15 mouse cellular contexts compared by ENCODE assay signal in genomic region chr16:88592758-88593157, GRCm38 (mm10). TPM values are rescaled to one million over a fixed set of nuclear protein-coding genes. Genes with fewer than 3 reads are reported as not detected.
DNase-seq lines count a peak whose midpoint lies in the region; ATAC-seq and TF ChIP-seq lines count a peak whose summit lies in the region.
"Had no signal": no experiment of that assay in that cellular context is flagged by ENCODE, and none has a peak within 500 bp of the region (broad histone marks: within the 10 kb centered on the region; RNA-seq: fewer than 3 reads in every experiment).

No protein-coding gene starts in this region.

- H3K4me2 ChIP-seq in liver, embryonic 14.5 days (ENCODE audit: low read depth) = no peak overlapping the region
- no peak overlapping the region for H3K4me2 ChIP-seq in liver, embryonic 12.5 days
- H3K4me2 ChIP-seq: liver, embryonic 13.5 days; midbrain, embryonic 13.5 days; neural tube, embryonic 15.5 days had no signal

- no peak overlapping the region for H3K27ac ChIP-seq in gastrocnemius, adult 2 months
- H3K27ac ChIP-seq in liver, embryonic 14.5 days = no peak overlapping the region
- H3K27ac ChIP-seq in liver, embryonic 12.5 days = no peak overlapping the region
- H3K27ac ChIP-seq in ES-E14 (ENCODE audit: insufficient read depth, low read depth, low read length, poor library complexity, severe bottlenecking) = no peak overlapping the region
- H3K27ac ChIP-seq: liver, embryonic 13.5 days; midbrain, embryonic 13.5 days; neural tube, embryonic 15.5 days had no signal

- no peaks in the 10 kb centered on the region for H3K36me3 ChIP-seq in liver, embryonic 14.5 days (replicated peaks; ENCODE audit: control insufficient read depth, insufficient read depth, low read depth)
- no peaks in the 10 kb centered on the region for H3K36me3 ChIP-seq in liver, embryonic 12.5 days
- H3K36me3 ChIP-seq in ES-E14 (ENCODE audit: control insufficient read depth, insufficient read depth, low read length, poor library complexity, severe bottlenecking) = no peaks in the 10 kb centered on the region
- H3K36me3 ChIP-seq: liver, embryonic 13.5 days; midbrain, embryonic 13.5 days; neural tube, embryonic 15.5 days had no signal

- no peak for ATAC-seq in liver, embryonic 14.5 days (ENCODE audit: insufficient read depth)
- ATAC-seq in liver, embryonic 12.5 days = no peak
- ATAC-seq: midbrain, embryonic 13.5 days had no signal

- no peaks in the 10 kb centered on the region for H3K9me3 ChIP-seq in liver, embryonic 14.5 days (ENCODE audit: control insufficient read depth, low read length)
- H3K9me3 ChIP-seq in liver, embryonic 12.5 days (replicated peaks) = no peaks in the 10 kb centered on the region
- no peaks in the 10 kb centered on the region for H3K9me3 ChIP-seq in ES-E14 (ENCODE audit: control insufficient read depth, insufficient read depth, low read depth, low read length)
- H3K9me3 ChIP-seq: liver, embryonic 13.5 days; midbrain, embryonic 13.5 days; neural tube, embryonic 15.5 days had no signal

- intact Hi-C loops in gastrocnemius, adult 2 months (cut with DNase I) = loop anchor here (5.0 kb wide), 1 partner anchor 200 kb away; no protein-coding TSS in a partner anchor

- H3K4me1 ChIP-seq in liver, embryonic 14.5 days (replicated peaks; ENCODE audit: control insufficient read depth in 2 of 2, insufficient read depth in 2 of 2, low read length in 1 of 2) = no peaks in the 10 kb centered on the region
- H3K4me1 ChIP-seq in liver, embryonic 12.5 days = no peaks in the 10 kb centered on the region
- H3K4me1 ChIP-seq in ES-E14 (ENCODE audit: control insufficient read depth in 2 of 2, insufficient read depth in 2 of 2, low read length in 2 of 2, poor library complexity in 1 of 2) = no peaks in the 10 kb centered on the region
- H3K4me1 ChIP-seq: liver, embryonic 13.5 days; midbrain, embryonic 13.5 days; neural tube, embryonic 15.5 days had no signal

- no peak overlapping the region for H3K9ac ChIP-seq in liver, embryonic 14.5 days (replicated peaks)
- no peak overlapping the region for H3K9ac ChIP-seq in liver, embryonic 12.5 days
- H3K9ac ChIP-seq in ES-E14 (ENCODE audit: insufficient read depth, low read depth, low read length, poor library complexity, severe bottlenecking) = no peak overlapping the region
- H3K9ac ChIP-seq: liver, embryonic 13.5 days; midbrain, embryonic 13.5 days; neural tube, embryonic 15.5 days had no signal

- in situ Hi-C loops in ES-E14 (cut with MboI; ENCODE audit: low sequenced_read_pairs in 2 of 2, unreplicated experiment in 2 of 2) = no loop called here

- no peaks in the 10 kb centered on the region for H3K27me3 ChIP-seq in liver, embryonic 14.5 days (ENCODE audit: control insufficient read depth, insufficient read depth, low read length)
- H3K27me3 ChIP-seq in liver, embryonic 12.5 days (replicated peaks) = no peaks in the 10 kb centered on the region
- H3K27me3 ChIP-seq: liver, embryonic 13.5 days; midbrain, embryonic 13.5 days; neural tube, embryonic 15.5 days had no signal

- peak; percentile 21 for DNase-seq in gastrocnemius, adult 2 months
- no peak for DNase-seq in gastrocnemius, adult 18-20 months (ENCODE audit: low spot score)
- no peak for DNase-seq in liver, embryonic 14.5 days (ENCODE audit: low read depth in 3 of 3, low spot score in 3 of 3)
- peak; percentile 9 for DNase-seq in ES-E14 (ENCODE audit: low read depth, low spot score)
- peak; percentile 53 for DNase-seq in embryo, embryonic 10.5 days (ENCODE audit: low spot score)
- no peak for DNase-seq in T-cell, adult 2 months (ENCODE audit: low spot score)
- no peak for DNase-seq in left cerebral cortex, adult 18-20 months (ENCODE audit: low spot score in 2 of 2)
- DNase-seq: liver, embryonic 13.5 days had no signal

- TF ChIP-seq EP300 in liver, embryonic 14.5 days (IDR thresholded peaks at IDR 0.05; ENCODE audit: low read depth) = no peak

- H3K4me3 ChIP-seq in gastrocnemius, adult 2 months = no peak overlapping the region
- H3K4me3 ChIP-seq in liver, embryonic 14.5 days (ENCODE audit: insufficient read depth in 1 of 2, low read depth in 2 of 2, low read length in 2 of 2) = no peak overlapping the region
- H3K4me3 ChIP-seq in liver, embryonic 12.5 days = no peak overlapping the region
- no peak overlapping the region for H3K4me3 ChIP-seq in ES-E14 (ENCODE audit: insufficient read depth in 1 of 2, low read depth in 1 of 2, low read length in 2 of 2, poor library complexity in 1 of 2, severe bottlenecking in 1 of 2)
- H3K4me3 ChIP-seq: liver, embryonic 13.5 days; midbrain, embryonic 13.5 days; neural tube, embryonic 15.5 days had no signal

- peak; percentile 62 for TF ChIP-seq CTCF in gastrocnemius, adult 2 months (IDR thresholded peaks at IDR 0.05)
- TF ChIP-seq CTCF in liver, embryonic 14.5 days (IDR thresholded peaks at IDR 0.05; ENCODE audit: low read depth) = peak; percentile 25; the same call in 1 of the 2 replicates

TF ChIP-seq in ES-E14, 5 proteins besides CTCF, POLR2A, EP300 and RAD21:
- no peak for TF ChIP-seq MAFK (IDR thresholded peaks at IDR 0.05; ENCODE audit: insufficient read depth, low read depth, low read length)
- TF ChIP-seq ZC3H11A (IDR thresholded peaks at IDR 0.05; ENCODE audit: borderline replicate concordance, low read depth, low read length) = no peak
- TF ChIP-seq CHD2 (IDR thresholded peaks at IDR 0.05; ENCODE audit: low read depth, low read length) = no peak
- TF ChIP-seq HCFC1 (IDR thresholded peaks at IDR 0.05; ENCODE audit: borderline replicate concordance, insufficient read depth, low read length) = no peak
- TF ChIP-seq ZNF384 (IDR thresholded peaks at IDR 0.05; ENCODE audit: low read depth, low read length) = no peak
TF ChIP-seq in ES-E14: peak in this region for 0.

RNA-seq across cellular contexts. Expression of gene Krtap24-1, which starts 19.3 kb away (rescaled TPM):
- total RNA-seq in gastrocnemius, adult 2 months (2021) = not detected
- total RNA-seq in gastrocnemius, adult 18-20 months (2021) = not detected
- polyA plus RNA-seq in liver, embryonic 14.5 days (2012; rRNA removed) = not detected in 2 replicates
- polyA plus RNA-seq in liver, embryonic 14.5 days (2014; fragmentation: Nextera tagmentation; extraction: Ambion mirVana) = not detected in 2 replicates
- polyA plus RNA-seq in liver, embryonic 12.5 days (2016; fragmentation: Nextera tagmentation; extraction: Ambion mirVana) = not detected in 2 replicates
- not detected in 2 replicates for total RNA-seq in ES-E14 (2012; rRNA removed)
- not detected for total RNA-seq in left cerebral cortex, adult 18-20 months (2021)
- total RNA-seq: hematopoietic stem cell, adult 5-6 weeks; layer of hippocampus, postnatal 14 days had no signal
- polyA plus RNA-seq: forebrain, embryonic 11.5 days; gonadal fat pad, adult 2 months; liver, embryonic 13.5 days; midbrain, embryonic 13.5 days; neural tube, embryonic 15.5 days had no signal

RNA-seq across cellular contexts. Expression of gene Cldn8, which starts 29.8 kb away (rescaled TPM):
- total RNA-seq in gastrocnemius, adult 2 months (2021) = not detected
- not detected for total RNA-seq in gastrocnemius, adult 18-20 months (2021)
- polyA plus RNA-seq in liver, embryonic 14.5 days (2012; rRNA removed) = 0.02 and 0.15 TPM in 2 replicates
- polyA plus RNA-seq in liver, embryonic 14.5 days (2014; fragmentation: Nextera tagmentation; extraction: Ambion mirVana) = 0.05 and 0.06 TPM in 2 replicates
- not detected in 2 replicates for polyA plus RNA-seq in liver, embryonic 12.5 days (2016; fragmentation: Nextera tagmentation; extraction: Ambion mirVana)
- 0.09 TPM in 1 of 2 replicates, not detected in the other for total RNA-seq in ES-E14 (2012; rRNA removed)
- total RNA-seq in left cerebral cortex, adult 18-20 months (2021) = not detected
- total RNA-seq: hematopoietic stem cell, adult 5-6 weeks; layer of hippocampus, postnatal 14 days had no signal
- polyA plus RNA-seq: liver, embryonic 13.5 days; midbrain, embryonic 13.5 days; neural tube, embryonic 15.5 days had no signal

RNA-seq across cellular contexts. Expression of gene 2310079G19Rik, which starts 34.7 kb away (rescaled TPM):
- total RNA-seq in gastrocnemius, adult 2 months (2021) = not detected
- total RNA-seq in gastrocnemius, adult 18-20 months (2021) = not detected
- polyA plus RNA-seq in liver, embryonic 14.5 days (2012; rRNA removed) = not detected in 2 replicates
- not detected in 2 replicates for polyA plus RNA-seq in liver, embryonic 14.5 days (2014; fragmentation: Nextera tagmentation; extraction: Ambion mirVana)
- not detected in 2 replicates for polyA plus RNA-seq in liver, embryonic 12.5 days (2016; fragmentation: Nextera tagmentation; extraction: Ambion mirVana)
- not detected in 2 replicates for total RNA-seq in ES-E14 (2012; rRNA removed)
- total RNA-seq in left cerebral cortex, adult 18-20 months (2021) = not detected
- total RNA-seq: hematopoietic stem cell, adult 5-6 weeks; layer of hippocampus, postnatal 14 days had no signal
- polyA plus RNA-seq: forebrain, embryonic 11.5 days; gonadal fat pad, adult 2 months; liver, embryonic 13.5 days; midbrain, embryonic 13.5 days; neural tube, embryonic 15.5 days had no signal

RNA-seq across cellular contexts. Expression of gene Krtap26-1, which starts 54.8 kb away (rescaled TPM):
- total RNA-seq in gastrocnemius, adult 2 months (2021) = not detected
- total RNA-seq in gastrocnemius, adult 18-20 months (2021) = not detected
- not detected in 2 replicates for polyA plus RNA-seq in liver, embryonic 14.5 days (2012; rRNA removed)
- not detected in 2 replicates for polyA plus RNA-seq in liver, embryonic 14.5 days (2014; fragmentation: Nextera tagmentation; extraction: Ambion mirVana)
- polyA plus RNA-seq in liver, embryonic 12.5 days (2016; fragmentation: Nextera tagmentation; extraction: Ambion mirVana) = not detected in 2 replicates
- not detected in 2 replicates for total RNA-seq in ES-E14 (2012; rRNA removed)
- not detected for total RNA-seq in left cerebral cortex, adult 18-20 months (2021)
- total RNA-seq: hematopoietic stem cell, adult 5-6 weeks; layer of hippocampus, postnatal 14 days had no signal
- polyA plus RNA-seq: forebrain, embryonic 11.5 days; gonadal fat pad, adult 2 months; liver, embryonic 13.5 days; midbrain, embryonic 13.5 days had no signal

Comparison
In these comparisons a context has a peak if more than half of its experiments do, and no peak if none do; other contexts are left out.
1. DNase-seq: peak in gastrocnemius, adult 2 months (single experiment), ES-E14 (single experiment) and embryo, embryonic 10.5 days (single experiment); none in gastrocnemius, adult 18-20 months (single experiment), liver, embryonic 14.5 days (0 of 3), T-cell, adult 2 months (single experiment) and left cerebral cortex, adult 18-20 months (0 of 2).